Mouse (Mus musculus) small intestine, adult 2 months (tissue): Measurements from ENCODE around the gene Casp7.

Experiments
- CTCF ChIP-seq: fragments of 200-500 bp; IDR thresholded peaks from 2 replicates; pipeline ENCODE4 v1.5.1; 2012; ENCODE audit warnings: low read depth, mild to moderate bottlenecking, control low read depth, inconsistent platforms, low read length, moderate library complexity, mixed read lengths; ENCODE audit not compliant: insufficient replicate concordance, insufficient read length; ENCODE audit errors: extremely low read depth
- POLR2A ChIP-seq: fragments of 200-500 bp; IDR thresholded peaks from 2 replicates; pipeline ENCODE4 v1.6.1; 2012; ENCODE audit warnings: low read depth, mild to moderate bottlenecking, control low read depth, inconsistent platforms, low read length, moderate library complexity

GRCm38 (mm10) chr19:56420345-56420744 is 23.4 kb downstream of the Casp7 start:
- TF ChIP-seq POLR2A (no peak), CTCF (no peak)
